Mouse (Mus musculus): ENCODE measurements around the gene Gm21310. TPM values are rescaled to one million over a fixed set of nuclear protein-coding genes. Genes with fewer than 3 reads are reported as not detected.

Gm21310 gene
- polyA plus RNA-seq (2012; rRNA removed; ENCODE audit: low replicate concordance) = not detected in 2 replicates

GRCm38 (mm10) chrY:10147083-10147482, at the start of gene Gm21310:
Gm21310 (minus strand) TSS chrY:10147183.

Other genes with a start within 250 kb of the Gm21310 start
- gene Gm20834, start 177.4 kb upstream of the Gm21310 start, polyA plus RNA-seq (2012; rRNA removed; ENCODE audit: low replicate concordance) = not detected in 2 replicates

All from duodenum, adult 2 months (tissue).